Mouse (Mus musculus) B cell, adult (primary cell): Measurements from ENCODE around the gene Fam3a. TPM values are rescaled to one million over a fixed set of nuclear protein-coding genes. Genes with fewer than 3 reads are reported as not detected.

ENCODE experiments used
- total RNA-seq: library from RNA; stranded (reverse); gene quantifications from 4 replicates; pipeline ENCODE4 v1.2.4, GENCODE M21; 2023; ENCODE audit not compliant: inconsistent age

The Fam3a gene
- 14.8 to 20.2 TPM (median 16.8 TPM) in 4 replicates for total RNA-seq

GRCm38 (mm10) chrX:74392535-74393443 lies at the start of gene Fam3a, which contains the start of gene Ikbkg:
Gene Fam3a (minus strand): TSS chrX:74393272.
Gene Ikbkg (plus strand): TSS chrX:74393290.

GRCm38 (mm10) chrX:74428826-74429276 lies 35.8 kb upstream of the Fam3a start, which contains the start of gene G6pdx:
Gene G6pdx (minus strand): TSS chrX:74429194.

GRCm38 (mm10) chrX:74372888-74373549 lies 20.1 kb downstream of the Fam3a start, which contains the start of the genes Ubl4a and Slc10a3:
Gene Ubl4a (minus strand): TSS chrX:74373218.
Gene Slc10a3 (minus strand): TSS chrX:74373349.

GRCm38 (mm10) chrX:74353467-74353770 lies 39.7 kb downstream of the Fam3a start, which contains the start of gene Lage3:
Gene Lage3 (minus strand): TSS chrX:74353618.

Other genes with a start within 250 kb of the Fam3a start
- not detected in 4 replicates for gene Tex28, start 225.4 kb downstream of the Fam3a start, total RNA-seq
- gene Tktl1, start 216.0 kb downstream of the Fam3a start, total RNA-seq: 0.42 to 0.67 TPM (median 0.57 TPM) in 4 replicates
- 454 to 490 TPM (median 483 TPM) in 4 replicates for gene Flna, start 143.5 kb downstream of the Fam3a start, total RNA-seq
- gene Emd, start 138.6 kb downstream of the Fam3a start, total RNA-seq: 89.2 to 95.0 TPM (median 89.9 TPM) in 4 replicates
- 578 to 737 TPM (median 614 TPM) in 4 replicates for gene Rpl10, start 122.5 kb downstream of the Fam3a start, total RNA-seq
- 93.5 to 123 TPM (median 106 TPM) in 4 replicates for gene Taz, start 111.4 kb downstream of the Fam3a start, total RNA-seq
- 13.0 to 20.3 TPM (median 15.0 TPM) in 4 replicates for gene Dnase1l1, start 110.9 kb downstream of the Fam3a start, total RNA-seq
- 166 to 176 TPM (median 174 TPM) in 4 replicates for gene Atp6ap1, start 96.2 kb downstream of the Fam3a start, total RNA-seq
- 307 to 387 TPM (median 365 TPM) in 4 replicates for gene Gdi1, start 88.3 kb downstream of the Fam3a start, total RNA-seq
- 101 to 115 TPM (median 104 TPM) in 4 replicates for gene Fam50a, start 80.2 kb downstream of the Fam3a start, total RNA-seq
- 13.3 to 19.2 TPM (median 16.1 TPM) in 4 replicates for gene Plxna3, start 64.2 kb downstream of the Fam3a start, total RNA-seq
- 23.7 to 32.8 TPM (median 26.6 TPM) in 4 replicates for gene Lage3, start 39.7 kb downstream of the Fam3a start, total RNA-seq
- gene Ubl4a, start 20.1 kb downstream of the Fam3a start, total RNA-seq: 21.4 to 36.5 TPM (median 28.5 TPM) in 4 replicates
- gene Slc10a3, start 19.9 kb downstream of the Fam3a start, total RNA-seq: 13.5 to 19.3 TPM (median 16.5 TPM) in 4 replicates
- gene Ikbkg, start within 50 bp of the Fam3a start, total RNA-seq: 56.8 to 57.7 TPM (median 57.5 TPM) in 4 replicates
- 31.4 to 37.9 TPM (median 35.4 TPM) in 4 replicates for gene G6pdx, start 35.9 kb upstream of the Fam3a start, total RNA-seq
- gene Gm6880, start 88.1 kb upstream of the Fam3a start, total RNA-seq: not detected in 4 replicates
- gene Olfr1326-ps1, start 181.6 kb upstream of the Fam3a start, total RNA-seq: not detected in 4 replicates
- not detected in 4 replicates for gene Olfr1325, start 199.4 kb upstream of the Fam3a start, total RNA-seq